In genomic region chr7:133040688-133041345, GRCm38 (mm10) we compare ENCODE assay signal across 11 mouse cellular contexts.
A peak's percentile ranks its signal among the peaks of the same experiment; 100 is the strongest.
DNase-seq lines count a peak whose midpoint lies in the region; ATAC-seq and TF ChIP-seq lines count a peak whose summit lies in the region.
"Had no signal": no experiment of that assay in that cellular context is flagged by ENCODE, and none has a peak within 500 bp of the region (broad histone marks: within the 10 kb centered on the region; RNA-seq: fewer than 3 reads in every experiment).

No protein-coding gene starts in this region.

- no peak for ATAC-seq in embryonic facial prominence, embryonic 13.5 days (ENCODE audit: insufficient number of reproducible peaks, insufficient read depth, low FRiP score, low TSS enrichment, low read depth)
- ATAC-seq: forebrain, embryonic 16.5 days had no signal

- 66% methylated on average over 3 of the region's 3 CpGs for WGBS in embryonic facial prominence, embryonic 13.5 days
- 52% methylated on average over 3 of the region's 3 CpGs for WGBS in small intestine, adult 2 months

- TF ChIP-seq POLR2A in small intestine, adult 2 months (IDR thresholded peaks at IDR 0.05; ENCODE audit: low read depth, low read length), result no peak

- no peak overlapping the region for H3K4me2 ChIP-seq in embryonic facial prominence, embryonic 13.5 days

- no peak overlapping the region for H3K9ac ChIP-seq in embryonic facial prominence, embryonic 13.5 days

- H3K4me3 ChIP-seq in layer of hippocampus, adult 2 months, result no peak overlapping the region
- no peak overlapping the region for H3K4me3 ChIP-seq in embryonic facial prominence, embryonic 13.5 days
- H3K4me3 ChIP-seq in small intestine, adult 2 months (ENCODE audit: low read depth, low read length), result no peak overlapping the region

- H3K36me3 ChIP-seq in embryonic facial prominence, embryonic 13.5 days, result peaks cover 2% of the 10 kb centered on the region
- H3K36me3 ChIP-seq in small intestine, adult 2 months (ENCODE audit: control insufficient read depth, insufficient read depth, low read length), result no peaks in the 10 kb centered on the region

- no peaks in the 10 kb centered on the region for H3K9me3 ChIP-seq in embryonic facial prominence, embryonic 13.5 days
- H3K9me3 ChIP-seq: G1E had no signal

- no peaks in the 10 kb centered on the region for H3K27me3 ChIP-seq in embryonic facial prominence, embryonic 13.5 days
- no peaks in the 10 kb centered on the region for H3K27me3 ChIP-seq in small intestine, adult 2 months (ENCODE audit: control insufficient read depth, insufficient read depth, low read length)

- H3K4me1 ChIP-seq in embryonic facial prominence, embryonic 13.5 days, result peaks cover 60% of the 10 kb centered on the region
- H3K4me1 ChIP-seq in small intestine, adult 2 months (ENCODE audit: control insufficient read depth, insufficient read depth, insufficient read length, low read length), result peaks cover 27% of the 10 kb centered on the region

- DNase-seq in layer of hippocampus, adult 2 months (ENCODE audit: low spot score in 2 of 2), result no peak
- DNase-seq in layer of hippocampus, postnatal 14 days (ENCODE audit: low spot score in 2 of 2), result no peak
- DNase-seq in kidney, postnatal 10 days, result peak; percentile 54
- DNase-seq in yolk sac, embryonic 10.5 days (ENCODE audit: low spot score), result no peak
- no peak for DNase-seq in MN1 (ENCODE audit: low spot score)
- no peak for DNase-seq in adrenal gland, adult 2 months
- DNase-seq: cerebellum, adult 11 months had no signal

- H3K27ac ChIP-seq in layer of hippocampus, adult 2 months, result peak overlapping the region; percentile 25; the same call in 1 of the 2 replicates
- H3K27ac ChIP-seq in embryonic facial prominence, embryonic 13.5 days, result 0 out of 2 replicates have a peak overlapping the region, but pooled peaks have one; percentile 35
- peak overlapping the region; percentile 1 for H3K27ac ChIP-seq in small intestine, adult 2 months (ENCODE audit: insufficient read depth, low read depth, low read length)

- TF ChIP-seq CTCF in layer of hippocampus, adult 2 months (conservative IDR thresholded peaks at IDR 0.05), result peak; percentile 61
- peak; percentile 21; the same call in 1 of the 2 replicates for TF ChIP-seq CTCF in small intestine, adult 2 months (IDR thresholded peaks at IDR 0.05; ENCODE audit: extremely low read depth, insufficient read length, insufficient replicate concordance, low read depth, low read length)
